Mouse (Mus musculus): ENCODE results near the gene Eprs. TPM values are rescaled to one million over a fixed set of nuclear protein-coding genes. Genes with fewer than 3 reads are reported as not detected.

Gene Eprs
- polyA plus RNA-seq, 1 experiment = 11.0 TPM

GRCm38 (mm10) chr1:185418011-185418410 is 55.2 kb downstream of the Eprs start:
- WGBS = 97% methylated on average over 9 of the region's 9 CpGs
- no peak for DNase-seq
- Histone ChIP-seq H3K4me1 (replicated peaks; ENCODE audit: control insufficient read depth, insufficient read depth, low read length) (no peaks in the 10 kb centered on the region), H3K27me3 (ENCODE audit: control insufficient read depth, insufficient read depth, low read length) (no peaks in the 10 kb centered on the region), H3K4me3 (ENCODE audit: control insufficient read depth, insufficient read depth, low read length) (no peak overlapping the region), H3K36me3 (ENCODE audit: control insufficient read depth, insufficient read depth, low read length) (peaks cover 64% of the 10 kb centered on the region), H3K27ac (ENCODE audit: control insufficient read depth, insufficient read depth, low read length) (no peak overlapping the region)
- TF ChIP-seq POLR2A (IDR thresholded peaks at IDR 0.05; ENCODE audit: control insufficient read depth, extremely low read depth, insufficient read depth, low read length, poor library complexity) (no peak), CTCF (IDR thresholded peaks at IDR 0.05; ENCODE audit: borderline replicate concordance, control insufficient read depth, extremely low read depth, insufficient read depth, low read length, poor library complexity) (no peak)

GRCm38 (mm10) chr1:185419805-185420204 is 57.0 kb downstream of the Eprs start:
- H3K27ac ChIP-seq (ENCODE audit: control insufficient read depth, insufficient read depth, low read length) = no peak overlapping the region
- H3K36me3 ChIP-seq (ENCODE audit: control insufficient read depth, insufficient read depth, low read length) = peaks cover 59% of the 10 kb centered on the region
- TF ChIP-seq POLR2A (IDR thresholded peaks at IDR 0.05; ENCODE audit: control insufficient read depth, extremely low read depth, insufficient read depth, low read length, poor library complexity) (no peak), CTCF (IDR thresholded peaks at IDR 0.05; ENCODE audit: borderline replicate concordance, control insufficient read depth, extremely low read depth, insufficient read depth, low read length, poor library complexity) (no peak)
- no peaks in the 10 kb centered on the region for H3K4me1 ChIP-seq (replicated peaks; ENCODE audit: control insufficient read depth, insufficient read depth, low read length)
- H3K27me3 ChIP-seq (ENCODE audit: control insufficient read depth, insufficient read depth, low read length) = no peaks in the 10 kb centered on the region
- no peak overlapping the region for H3K4me3 ChIP-seq (ENCODE audit: control insufficient read depth, insufficient read depth, low read length)
- 98% methylated on average over 5 of the region's 5 CpGs for WGBS
- no peak for DNase-seq

- H3K27ac ChIP-seq (ENCODE audit: control insufficient read depth, insufficient read depth, low read length) = no peak overlapping the region
- H3K27me3 ChIP-seq (ENCODE audit: control insufficient read depth, insufficient read depth, low read length) = no peaks in the 10 kb centered on the region
- H3K36me3 ChIP-seq (ENCODE audit: control insufficient read depth, insufficient read depth, low read length) = peaks cover 59% of the 10 kb centered on the region
- no peak for TF ChIP-seq CTCF (IDR thresholded peaks at IDR 0.05; ENCODE audit: borderline replicate concordance, control insufficient read depth, extremely low read depth, insufficient read depth, low read length, poor library complexity)
- TF ChIP-seq POLR2A (IDR thresholded peaks at IDR 0.05; ENCODE audit: control insufficient read depth, extremely low read depth, insufficient read depth, low read length, poor library complexity) = no peak
- 95% methylated on average over 6 of the region's 6 CpGs for WGBS
- no peak for DNase-seq
- H3K4me3 ChIP-seq (ENCODE audit: control insufficient read depth, insufficient read depth, low read length) = no peak overlapping the region
- H3K4me1 ChIP-seq (replicated peaks; ENCODE audit: control insufficient read depth, insufficient read depth, low read length) = no peaks in the 10 kb centered on the region
Observed at GRCm38 (mm10) chr1:185420776-185421175, 57.9 kb downstream of the Eprs start.

- Histone ChIP-seq H3K27me3 (ENCODE audit: control insufficient read depth, insufficient read depth, low read length) (no peaks in the 10 kb centered on the region), H3K4me1 (replicated peaks; ENCODE audit: control insufficient read depth, insufficient read depth, low read length) (no peaks in the 10 kb centered on the region), H3K36me3 (ENCODE audit: control insufficient read depth, insufficient read depth, low read length) (peaks cover 32% of the 10 kb centered on the region), H3K4me3 (ENCODE audit: control insufficient read depth, insufficient read depth, low read length) (no peak overlapping the region), H3K27ac (ENCODE audit: control insufficient read depth, insufficient read depth, low read length) (no peak overlapping the region)
- 97% methylated on average over 5 of the region's 5 CpGs for WGBS
- DNase-seq = no peak
- no peak for TF ChIP-seq POLR2A (IDR thresholded peaks at IDR 0.05; ENCODE audit: control insufficient read depth, extremely low read depth, insufficient read depth, low read length, poor library complexity)
- no peak for TF ChIP-seq CTCF (IDR thresholded peaks at IDR 0.05; ENCODE audit: borderline replicate concordance, control insufficient read depth, extremely low read depth, insufficient read depth, low read length, poor library complexity)
Observed at GRCm38 (mm10) chr1:185426583-185426982, 63.7 kb downstream of the Eprs start.

- 98% methylated on average over 5 of the region's 5 CpGs for WGBS
- Histone ChIP-seq H3K27me3 (ENCODE audit: control insufficient read depth, insufficient read depth, low read length) (no peaks in the 10 kb centered on the region), H3K4me1 (replicated peaks; ENCODE audit: control insufficient read depth, insufficient read depth, low read length) (no peaks in the 10 kb centered on the region), H3K4me3 (ENCODE audit: control insufficient read depth, insufficient read depth, low read length) (no peak overlapping the region), H3K36me3 (ENCODE audit: control insufficient read depth, insufficient read depth, low read length) (peaks cover 11% of the 10 kb centered on the region), H3K27ac (ENCODE audit: control insufficient read depth, insufficient read depth, low read length) (no peak overlapping the region)
- TF ChIP-seq CTCF (IDR thresholded peaks at IDR 0.05; ENCODE audit: borderline replicate concordance, control insufficient read depth, extremely low read depth, insufficient read depth, low read length, poor library complexity) (no peak), POLR2A (IDR thresholded peaks at IDR 0.05; ENCODE audit: control insufficient read depth, extremely low read depth, insufficient read depth, low read length, poor library complexity) (no peak)
- no peak for DNase-seq
Observed at GRCm38 (mm10) chr1:185430488-185430887, 67.6 kb downstream of the Eprs start.

GRCm38 (mm10) chr1:185431245-185431997 is 68.6 kb downstream of the Eprs start:
- Histone ChIP-seq H3K4me3 (ENCODE audit: control insufficient read depth, insufficient read depth, low read length) (no peak overlapping the region), H3K36me3 (ENCODE audit: control insufficient read depth, insufficient read depth, low read length) (peaks cover 11% of the 10 kb centered on the region), H3K27me3 (ENCODE audit: control insufficient read depth, insufficient read depth, low read length) (no peaks in the 10 kb centered on the region), H3K4me1 (replicated peaks; ENCODE audit: control insufficient read depth, insufficient read depth, low read length) (no peaks in the 10 kb centered on the region), H3K27ac (ENCODE audit: control insufficient read depth, insufficient read depth, low read length) (no peak overlapping the region)
- TF ChIP-seq CTCF (IDR thresholded peaks at IDR 0.05; ENCODE audit: borderline replicate concordance, control insufficient read depth, extremely low read depth, insufficient read depth, low read length, poor library complexity) (no peak), POLR2A (IDR thresholded peaks at IDR 0.05; ENCODE audit: control insufficient read depth, extremely low read depth, insufficient read depth, low read length, poor library complexity) (no peak)
- WGBS = 85% methylated on average over 6 of the region's 6 CpGs
- no peak for DNase-seq

GRCm38 (mm10) chr1:185431998-185432317 is 69.1 kb downstream of the Eprs start:
- 92% methylated on average over 13 of the region's 13 CpGs for WGBS
- TF ChIP-seq CTCF (IDR thresholded peaks at IDR 0.05; ENCODE audit: borderline replicate concordance, control insufficient read depth, extremely low read depth, insufficient read depth, low read length, poor library complexity) = no peak
- no peak for TF ChIP-seq POLR2A (IDR thresholded peaks at IDR 0.05; ENCODE audit: control insufficient read depth, extremely low read depth, insufficient read depth, low read length, poor library complexity)
- no peak overlapping the region for H3K27ac ChIP-seq (ENCODE audit: control insufficient read depth, insufficient read depth, low read length)

More at GRCm38 (mm10) chr1:185431998-185432317, 69.1 kb downstream of the Eprs start:
- Histone ChIP-seq H3K4me1 (replicated peaks; ENCODE audit: control insufficient read depth, insufficient read depth, low read length) (no peaks in the 10 kb centered on the region), H3K4me3 (ENCODE audit: control insufficient read depth, insufficient read depth, low read length) (no peak overlapping the region), H3K36me3 (ENCODE audit: control insufficient read depth, insufficient read depth, low read length) (peaks cover 7% of the 10 kb centered on the region), H3K27me3 (ENCODE audit: control insufficient read depth, insufficient read depth, low read length) (no peaks in the 10 kb centered on the region)
- DNase-seq = no peak

Measured in thymus, adult 2 months (tissue).